Mouse (Mus musculus) cerebellum, adult 11 months (tissue): ENCODE results near the gene C330007P06Rik.
"Not testable (repeated sequence)": the region's sequence is repeated elsewhere in the genome, so short reads cannot be mapped to it uniquely, and the experiment has no call there.

Source experiments
- DNase-seq: peaks from one replicate; pipeline ENCODE4 v3.0.0; 2022

The C330007P06Rik gene

GRCm38 (mm10) chrX:36796734-36797133 lies 77.2 kb downstream of the C330007P06Rik start:
- DNase-seq = not testable (repeated sequence)

- DNase-seq = peak; percentile 82
Observed at GRCm38 (mm10) chrX:36796163-36796581, 77.7 kb downstream of the C330007P06Rik start.

- DNase-seq = peak; percentile 83
Observed at GRCm38 (mm10) chrX:36795424-36796162, 78.3 kb downstream of the C330007P06Rik start, which contains the start of gene Slc25a5. TSS of gene Slc25a5 (plus strand) at chrX:36795651.

- no peak for DNase-seq
Observed at GRCm38 (mm10) chrX:36794571-36794970, 79.3 kb downstream of the C330007P06Rik start.

- DNase-seq = no peak
Observed at GRCm38 (mm10) chrX:36789360-36789759, 84.6 kb downstream of the C330007P06Rik start.

- no peak for DNase-seq
Observed at GRCm38 (mm10) chrX:36777694-36778093, 96.2 kb downstream of the C330007P06Rik start.

GRCm38 (mm10) chrX:36775520-36775919 lies 98.4 kb downstream of the C330007P06Rik start:
- no peak for DNase-seq
